Mouse (Mus musculus): ENCODE data around the gene Skap2. TPM values are rescaled to one million over a fixed set of nuclear protein-coding genes. Genes with fewer than 3 reads are reported as not detected.
A peak's percentile ranks its signal among the peaks of the same experiment; 100 is the strongest.

The Skap2 gene
- polyA plus RNA-seq, 1 experiment from 2014 or later: 15.3 TPM

GRCm38 (mm10) chr6:51933998-51934397, 78.4 kb downstream of the Skap2 start:
- H3K27ac ChIP-seq (replicated peaks; ENCODE audit: low read depth, low read length): no peak overlapping the region
- ATAC-seq (ENCODE audit: insufficient number of reproducible peaks, low FRiP score, low TSS enrichment, low read depth) (no peak), DNase-seq (ENCODE audit: low spot score) (no peak)
- no peaks in the 10 kb centered on the region for H3K4me1 ChIP-seq (ENCODE audit: control insufficient read depth, insufficient read depth, low read length)
- no peak overlapping the region for H3K4me2 ChIP-seq (ENCODE audit: low read depth, severe bottlenecking)
- no peaks in the 10 kb centered on the region for H3K9me3 ChIP-seq (ENCODE audit: control insufficient read depth, low read length)
- H3K36me3 ChIP-seq (ENCODE audit: control insufficient read depth, insufficient read depth, low read length): no peaks in the 10 kb centered on the region
- 84% methylated on average over 4 of the region's 4 CpGs for WGBS
- H3K27me3 ChIP-seq (ENCODE audit: control insufficient read depth, insufficient read depth, low read length): no peaks in the 10 kb centered on the region
- H3K4me3 ChIP-seq (ENCODE audit: low read depth, low read length): no peak overlapping the region
- no peak overlapping the region for H3K9ac ChIP-seq (ENCODE audit: low read length)

DNA sequence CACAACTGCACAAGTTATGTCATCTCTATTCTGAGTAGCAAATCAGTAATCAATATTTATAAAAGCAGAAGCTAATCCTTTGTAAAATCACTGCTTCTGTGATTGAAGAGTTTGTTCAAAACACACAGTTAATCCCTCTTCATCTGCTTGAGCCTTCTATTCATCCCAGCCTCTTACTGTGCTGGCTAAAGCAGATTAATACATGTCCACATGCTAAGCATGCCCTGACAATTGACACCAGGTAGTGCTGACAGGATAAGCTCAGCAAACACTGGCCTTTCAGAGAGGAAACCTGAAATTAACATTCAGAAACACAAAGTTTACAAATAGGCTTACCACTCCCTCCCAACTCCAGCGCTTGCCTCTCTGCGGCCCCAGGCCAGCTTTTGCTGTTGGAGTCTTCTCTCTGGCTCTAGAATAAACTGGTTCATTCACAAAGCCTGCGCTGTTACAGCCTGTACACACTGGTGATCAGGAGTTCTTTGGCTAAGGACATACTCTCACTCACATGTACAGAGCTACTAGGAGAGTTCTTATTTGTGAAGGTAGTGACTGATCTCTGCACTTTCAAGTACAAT, 79.2 kb downstream of the Skap2 start:
- Histone ChIP-seq H3K4me3 (ENCODE audit: low read depth, low read length) (no peak overlapping the region), H3K9me3 (ENCODE audit: control insufficient read depth, low read length) (no peaks in the 10 kb centered on the region), H3K27ac (replicated peaks; ENCODE audit: low read depth, low read length) (no peak overlapping the region), H3K4me1 (ENCODE audit: control insufficient read depth, insufficient read depth, low read length) (no peaks in the 10 kb centered on the region), H3K9ac (ENCODE audit: low read length) (no peak overlapping the region), H3K27me3 (ENCODE audit: control insufficient read depth, insufficient read depth, low read length) (no peaks in the 10 kb centered on the region), H3K4me2 (ENCODE audit: low read depth, severe bottlenecking) (no peak overlapping the region), H3K36me3 (ENCODE audit: control insufficient read depth, insufficient read depth, low read length) (no peaks in the 10 kb centered on the region)
- 62% methylated on average over 3 of the region's 3 CpGs for WGBS
- DNase-seq (ENCODE audit: low spot score): peak; percentile 32
- no peak for ATAC-seq (ENCODE audit: insufficient number of reproducible peaks, low FRiP score, low TSS enrichment, low read depth)

- 61% methylated on average over 3 of the region's 3 CpGs for WGBS
- ATAC-seq (ENCODE audit: insufficient number of reproducible peaks, low FRiP score, low TSS enrichment, low read depth) (no peak), DNase-seq (ENCODE audit: low spot score) (no peak)
- Histone ChIP-seq H3K4me3 (ENCODE audit: low read depth, low read length) (no peak overlapping the region), H3K27me3 (ENCODE audit: control insufficient read depth, insufficient read depth, low read length) (no peaks in the 10 kb centered on the region), H3K4me1 (ENCODE audit: control insufficient read depth, insufficient read depth, low read length) (no peaks in the 10 kb centered on the region), H3K27ac (replicated peaks; ENCODE audit: low read depth, low read length) (no peak overlapping the region), H3K9ac (ENCODE audit: low read length) (no peak overlapping the region), H3K4me2 (ENCODE audit: low read depth, severe bottlenecking) (no peak overlapping the region), H3K9me3 (ENCODE audit: control insufficient read depth, low read length) (no peaks in the 10 kb centered on the region), H3K36me3 (ENCODE audit: control insufficient read depth, insufficient read depth, low read length) (no peaks in the 10 kb centered on the region)
Measured at GRCm38 (mm10) chr6:51927101-51927500, 85.2 kb downstream of the Skap2 start.

- Histone ChIP-seq H3K9me3 (ENCODE audit: control insufficient read depth, low read length) (no peaks in the 10 kb centered on the region), H3K27me3 (ENCODE audit: control insufficient read depth, insufficient read depth, low read length) (no peaks in the 10 kb centered on the region), H3K4me1 (ENCODE audit: control insufficient read depth, insufficient read depth, low read length) (no peaks in the 10 kb centered on the region), H3K4me3 (ENCODE audit: low read depth, low read length) (no peak overlapping the region), H3K4me2 (ENCODE audit: low read depth, severe bottlenecking) (no peak overlapping the region), H3K36me3 (ENCODE audit: control insufficient read depth, insufficient read depth, low read length) (no peaks in the 10 kb centered on the region), H3K27ac (replicated peaks; ENCODE audit: low read depth, low read length) (no peak overlapping the region), H3K9ac (ENCODE audit: low read length) (no peak overlapping the region)
- no peak for ATAC-seq (ENCODE audit: insufficient number of reproducible peaks, low FRiP score, low TSS enrichment, low read depth)
- 87% methylated on average over 4 of the region's 4 CpGs for WGBS
- no peak for DNase-seq (ENCODE audit: low spot score)
Measured at GRCm38 (mm10) chr6:51921831-51922230, 90.5 kb downstream of the Skap2 start.

- H3K9ac ChIP-seq (ENCODE audit: low read length): no peak overlapping the region
- DNase-seq (ENCODE audit: low spot score) (no peak), ATAC-seq (ENCODE audit: insufficient number of reproducible peaks, low FRiP score, low TSS enrichment, low read depth) (no peak)
- no peaks in the 10 kb centered on the region for H3K36me3 ChIP-seq (ENCODE audit: control insufficient read depth, insufficient read depth, low read length)
- H3K27me3 ChIP-seq (ENCODE audit: control insufficient read depth, insufficient read depth, low read length): no peaks in the 10 kb centered on the region
- 0 out of 2 replicates have a peak, but pooled peaks cover 2% of the 10 kb centered on the region for H3K4me1 ChIP-seq (ENCODE audit: control insufficient read depth, insufficient read depth, low read length)
- H3K4me2 ChIP-seq (ENCODE audit: low read depth, severe bottlenecking): no peak overlapping the region
- no peak overlapping the region for H3K27ac ChIP-seq (replicated peaks; ENCODE audit: low read depth, low read length)
- no peaks in the 10 kb centered on the region for H3K9me3 ChIP-seq (ENCODE audit: control insufficient read depth, low read length)
- H3K4me3 ChIP-seq (ENCODE audit: low read depth, low read length): no peak overlapping the region
Measured at GRCm38 (mm10) chr6:51908495-51908894, 103.9 kb downstream of the Skap2 start.

GRCm38 (mm10) chr6:51905659-51906058, 106.7 kb downstream of the Skap2 start:
- Histone ChIP-seq H3K27me3 (ENCODE audit: control insufficient read depth, insufficient read depth, low read length) (no peaks in the 10 kb centered on the region), H3K4me3 (ENCODE audit: low read depth, low read length) (no peak overlapping the region), H3K9ac (ENCODE audit: low read length) (no peak overlapping the region), H3K4me1 (ENCODE audit: control insufficient read depth, insufficient read depth, low read length) (0 out of 2 replicates have a peak, but pooled peaks cover 2% of the 10 kb centered on the region), H3K27ac (replicated peaks; ENCODE audit: low read depth, low read length) (no peak overlapping the region), H3K4me2 (ENCODE audit: low read depth, severe bottlenecking) (no peak overlapping the region), H3K9me3 (ENCODE audit: control insufficient read depth, low read length) (no peaks in the 10 kb centered on the region), H3K36me3 (ENCODE audit: control insufficient read depth, insufficient read depth, low read length) (no peaks in the 10 kb centered on the region)
- 69% methylated on average over 4 of the region's 4 CpGs for WGBS
- ATAC-seq (ENCODE audit: insufficient number of reproducible peaks, low FRiP score, low TSS enrichment, low read depth): no peak
- no peak for DNase-seq (ENCODE audit: low spot score)

DNA sequence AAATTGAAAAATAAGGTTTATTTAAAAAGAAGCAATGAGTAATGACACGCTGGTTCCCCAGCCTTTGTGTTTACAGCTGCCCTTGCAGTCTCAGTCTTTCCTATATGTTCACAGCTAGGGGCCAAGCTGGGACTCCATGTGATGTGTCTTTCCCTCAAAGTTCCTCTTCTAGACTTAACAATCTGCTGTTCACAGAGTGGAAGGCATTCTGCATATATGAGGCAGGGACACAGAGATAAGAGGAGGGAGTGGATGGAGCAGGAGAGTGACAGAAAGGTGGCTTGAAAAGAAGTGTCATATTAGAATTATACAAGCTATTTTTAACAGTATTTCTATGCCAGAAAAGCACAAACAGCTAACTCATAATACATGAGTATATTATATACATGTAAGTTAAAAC, 110.8 kb downstream of the Skap2 start:
- H3K4me3 ChIP-seq (ENCODE audit: low read depth, low read length): no peak overlapping the region
- no peaks in the 10 kb centered on the region for H3K27me3 ChIP-seq (ENCODE audit: control insufficient read depth, insufficient read depth, low read length)
- no peak for ATAC-seq (ENCODE audit: insufficient number of reproducible peaks, low FRiP score, low TSS enrichment, low read depth)
- H3K36me3 ChIP-seq (ENCODE audit: control insufficient read depth, insufficient read depth, low read length): no peaks in the 10 kb centered on the region
- H3K4me1 ChIP-seq (ENCODE audit: control insufficient read depth, insufficient read depth, low read length): 0 out of 2 replicates have a peak, but pooled peaks cover 2% of the 10 kb centered on the region
- H3K9ac ChIP-seq (ENCODE audit: low read length): no peak overlapping the region
- DNase-seq (ENCODE audit: low spot score): no peak
- no peak overlapping the region for H3K27ac ChIP-seq (replicated peaks; ENCODE audit: low read depth, low read length)
- no peaks in the 10 kb centered on the region for H3K9me3 ChIP-seq (ENCODE audit: control insufficient read depth, low read length)
- H3K4me2 ChIP-seq (ENCODE audit: low read depth, severe bottlenecking): no peak overlapping the region
- WGBS: 91% methylated on average over 1 of the region's 1 CpGs

GRCm38 (mm10) chr6:51898318-51898994, 113.9 kb downstream of the Skap2 start:
- WGBS: 74% methylated on average over 8 of the region's 8 CpGs
- Histone ChIP-seq H3K27ac (replicated peaks; ENCODE audit: low read depth, low read length) (no peak overlapping the region), H3K4me1 (ENCODE audit: control insufficient read depth, insufficient read depth, low read length) (no peaks in the 10 kb centered on the region), H3K9ac (ENCODE audit: low read length) (no peak overlapping the region), H3K4me2 (ENCODE audit: low read depth, severe bottlenecking) (no peak overlapping the region), H3K4me3 (ENCODE audit: low read depth, low read length) (no peak overlapping the region), H3K27me3 (ENCODE audit: control insufficient read depth, insufficient read depth, low read length) (no peaks in the 10 kb centered on the region), H3K36me3 (ENCODE audit: control insufficient read depth, insufficient read depth, low read length) (no peaks in the 10 kb centered on the region), H3K9me3 (ENCODE audit: control insufficient read depth, low read length) (no peaks in the 10 kb centered on the region)
- no peak for ATAC-seq (ENCODE audit: insufficient number of reproducible peaks, low FRiP score, low TSS enrichment, low read depth)
- no peak for DNase-seq (ENCODE audit: low spot score)

DNA sequence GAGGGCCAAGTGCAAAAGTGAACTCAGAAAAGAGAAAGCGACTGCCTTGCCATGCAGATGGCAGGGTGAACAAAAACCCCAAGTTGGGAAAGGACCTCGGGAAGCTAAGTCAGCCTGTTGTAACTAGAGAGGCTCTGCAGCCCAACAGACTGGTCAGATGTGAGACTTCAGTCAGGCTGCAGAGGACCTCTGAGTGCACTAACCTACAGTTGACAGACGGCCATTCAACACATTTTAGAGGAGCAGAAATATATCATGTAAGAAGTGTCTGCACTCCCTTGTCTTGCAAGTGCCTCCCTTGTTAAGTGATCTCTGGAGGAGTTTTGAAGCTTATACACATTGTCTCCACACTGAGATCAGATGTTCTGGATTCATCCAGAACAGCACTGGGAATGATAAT, 116.6 kb downstream of the Skap2 start:
- no peak overlapping the region for H3K27ac ChIP-seq (replicated peaks; ENCODE audit: low read depth, low read length)
- 75% methylated on average over 3 of the region's 3 CpGs for WGBS
- no peak overlapping the region for H3K4me2 ChIP-seq (ENCODE audit: low read depth, severe bottlenecking)
- no peaks in the 10 kb centered on the region for H3K36me3 ChIP-seq (ENCODE audit: control insufficient read depth, insufficient read depth, low read length)
- no peak for DNase-seq (ENCODE audit: low spot score)
- no peak overlapping the region for H3K4me3 ChIP-seq (ENCODE audit: low read depth, low read length)
- no peaks in the 10 kb centered on the region for H3K9me3 ChIP-seq (ENCODE audit: control insufficient read depth, low read length)
- ATAC-seq (ENCODE audit: insufficient number of reproducible peaks, low FRiP score, low TSS enrichment, low read depth): no peak
- no peak overlapping the region for H3K9ac ChIP-seq (ENCODE audit: low read length)
- no peaks in the 10 kb centered on the region for H3K4me1 ChIP-seq (ENCODE audit: control insufficient read depth, insufficient read depth, low read length)
- no peaks in the 10 kb centered on the region for H3K27me3 ChIP-seq (ENCODE audit: control insufficient read depth, insufficient read depth, low read length)
